Mouse (Mus musculus) spleen, postnatal 0 days (tissue): ENCODE data around the gene Togaram2. TPM values are rescaled to one million over a fixed set of nuclear protein-coding genes. Genes with fewer than 3 reads are reported as not detected.

Experiments used
- polyA plus RNA-seq: library from polyadenylated mRNA; unstranded; fragments of >200 nt; fragmentation: Nextera tagmentation; extraction: Ambion mirVana; gene quantifications from 2 replicates; pipeline ENCODE4 v1.2.1, GENCODE M21; 2015

Gene Togaram2
- polyA plus RNA-seq: 0.12 and 0.41 TPM in 2 replicates

GRCm38 (mm10) chr17:71673092-71673491, at the start of gene Togaram2:
Togaram2 (plus strand) TSS chr17:71673261.

GRCm38 (mm10) chr17:71752831-71753230, 79.8 kb downstream of the Togaram2 start, which contains the start of gene Pcare:
Pcare (minus strand) TSS chr17:71752894.

DNA sequence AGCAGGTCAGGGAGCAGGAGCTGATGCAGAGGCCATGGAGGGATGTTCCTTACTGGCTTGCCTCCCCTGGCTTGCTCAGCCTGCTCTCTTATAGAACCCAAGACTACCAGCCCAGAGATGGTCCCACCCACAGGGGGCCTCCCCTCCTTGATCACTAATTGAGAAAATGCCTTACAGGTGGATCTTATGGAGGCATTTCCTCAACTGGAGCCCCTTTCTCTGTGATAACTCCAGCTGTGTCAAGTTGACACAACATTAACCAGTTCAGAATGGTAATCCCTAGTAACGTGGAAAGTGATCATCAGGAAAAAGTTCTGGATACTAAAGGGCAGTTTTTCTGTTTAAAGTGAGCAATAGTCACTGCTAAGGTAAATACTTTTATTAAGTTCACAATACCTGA, 95.1 kb downstream of the Togaram2 start, which contains the start of gene Clip4:
Gene Clip4 (plus strand): TSS at position 301 of the 400 bp plus-strand sequence.

Other genes with a start within 250 kb of the Togaram2 start
- 3.1 and 3.7 TPM in 2 replicates for gene Gm4707, start 213.3 kb upstream of the Togaram2 start, polyA plus RNA-seq
- gene Smchd1, start 197.9 kb upstream of the Togaram2 start, polyA plus RNA-seq: 64.6 and 66.7 TPM in 2 replicates
- 44.4 and 48.3 TPM in 2 replicates for gene Ndc80, start 146.4 kb upstream of the Togaram2 start, polyA plus RNA-seq
- gene Spdya, start 121.2 kb upstream of the Togaram2 start, polyA plus RNA-seq: 0.49 and 0.69 TPM in 2 replicates
- 46.1 and 50.0 TPM in 2 replicates for gene Wdr43, start 57.4 kb upstream of the Togaram2 start, polyA plus RNA-seq
- not detected in 2 replicates for gene Pcare, start 79.6 kb downstream of the Togaram2 start, polyA plus RNA-seq
- gene Clip4, start 95.2 kb downstream of the Togaram2 start, polyA plus RNA-seq: 0.79 and 1.1 TPM in 2 replicates